Mouse (Mus musculus) MEL (cell line): ENCODE measurements around the gene Cib4. TPM values are rescaled to one million over a fixed set of nuclear protein-coding genes. Genes with fewer than 3 reads are reported as not detected.

Experiments used
- DNase-seq: peaks from one replicate; pipeline ENCODE4 v3.0.0; 2011; ENCODE audit warnings: low read depth, low spot score
- H3K27ac ChIP-seq: 2 replicates; pipeline ENCODE4 v1.5.1; 2012; ENCODE audit warnings: low read depth, mild to moderate bottlenecking, control low read depth, low read length, moderate library complexity; ENCODE audit not compliant: control insufficient read depth
- H3K27me3 ChIP-seq, 2 experiments: fragments of 150-350 bp in 1 of 2; sonication (generic) in 1 of 2; 2 replicates each; pipeline ENCODE4 v1.6.1; 2012; ENCODE audit warnings: low read length in 2 of 2, mild to moderate bottlenecking in 2 of 2, improper control_type of control experiment in 1 of 2, moderate library complexity in 1 of 2; ENCODE audit not compliant: insufficient read depth in 2 of 2, control insufficient read depth in 1 of 2
- H3K36me3 ChIP-seq, 2 experiments: 2 replicates each; pipeline ENCODE4 v1.6.1; 2012 to 2014; ENCODE audit warnings: low read length in 2 of 2, improper control_type of control experiment in 1 of 2, inconsistent platforms in 1 of 2, mild to moderate bottlenecking in 1 of 2; ENCODE audit not compliant: insufficient read depth in 2 of 2, control insufficient read depth in 1 of 2
- H3K4me1 ChIP-seq, 2 experiments: fragments of 150-350 bp in 1 of 2; sonication (generic) in 1 of 2; 2 replicates each; pipeline ENCODE4 v1.6.1; 2012; ENCODE audit warnings: low read length in 2 of 2, improper control_type of control experiment in 1 of 2, mild to moderate bottlenecking in 1 of 2; ENCODE audit not compliant: insufficient read depth in 2 of 2, control insufficient read depth in 1 of 2
- H3K4me3 ChIP-seq, 2 experiments: fragments of 150-350 bp in 1 of 2; sonication (generic) in 1 of 2; 2 replicates each; pipeline ENCODE4 v1.5.1; 2012; ENCODE audit warnings: low read depth in 2 of 2, low read length in 2 of 2, mild to moderate bottlenecking in 2 of 2, moderate library complexity in 2 of 2, control low read depth in 1 of 2, improper control_type of control experiment in 1 of 2; ENCODE audit not compliant: control insufficient read depth in 1 of 2, insufficient read depth in 1 of 2
- H3K79me2 ChIP-seq: 2 replicates; pipeline ENCODE4 v1.6.1; 2012; ENCODE audit warnings: mild to moderate bottlenecking, low read length, moderate library complexity; ENCODE audit not compliant: control insufficient read depth, poor library complexity, insufficient read depth
- H3K9ac ChIP-seq: 2 replicates; pipeline ENCODE4 v1.6.1; 2012; ENCODE audit warnings: low read depth, mild to moderate bottlenecking, control low read depth, low read length, moderate library complexity; ENCODE audit not compliant: control insufficient read depth, poor library complexity, severe bottlenecking
- H3K9me3 ChIP-seq: fragments of 150-350 bp; sonication (generic); replicated peaks from 2 replicates; pipeline ENCODE4 v1.6.1; 2012; ENCODE audit warnings: mild to moderate bottlenecking, low read length, improper control_type of control experiment, moderate library complexity; ENCODE audit not compliant: insufficient read depth
- CHD1 ChIP-seq: IDR thresholded peaks from 2 replicates; pipeline ENCODE4 v1.6.1; 2012; ENCODE audit warnings: low read depth, mild to moderate bottlenecking, inconsistent platforms, low read length, improper control_type of control experiment
- CHD2 ChIP-seq: IDR thresholded peaks from 2 replicates; pipeline ENCODE4 v1.6.1; 2011; ENCODE audit warnings: low read length, improper control_type of control experiment
- CTCF ChIP-seq, 3 experiments: IDR thresholded peaks in 2 of 3; conservative IDR thresholded peaks in 1 of 3; 2 replicates each; pipeline ENCODE4 v1.5.1; 2011 to 2012; ENCODE audit warnings: low read length in 3 of 3, low read depth in 2 of 3, mild to moderate bottlenecking in 2 of 3, improper control_type of control experiment in 1 of 3, inconsistent platforms in 1 of 3, mixed read lengths in 1 of 3, moderate library complexity in 1 of 3; ENCODE audit not compliant: control insufficient read depth in 1 of 3, insufficient read depth in 1 of 3, poor library complexity in 1 of 3, severe bottlenecking in 1 of 3
- ELF1 ChIP-seq: IDR thresholded peaks from 2 replicates; pipeline ENCODE4 v1.6.1; 2014; ENCODE audit warnings: low read depth, mild to moderate bottlenecking, inconsistent platforms, low read length, improper control_type of control experiment, moderate library complexity
- GABPA ChIP-seq: IDR thresholded peaks from 2 replicates; pipeline ENCODE4 v1.6.1; 2012; ENCODE audit warnings: low read depth, mild to moderate bottlenecking, inconsistent platforms, low read length, improper control_type of control experiment, moderate library complexity
- GATA1 ChIP-seq: IDR thresholded peaks from 2 replicates; pipeline ENCODE4 v1.6.1; 2011; ENCODE audit warnings: low read depth, low read length, improper control_type of control experiment
- KAT2A ChIP-seq: conservative IDR thresholded peaks from 2 replicates; pipeline ENCODE4 v1.6.1; 2012; ENCODE audit warnings: low read depth, low read length, improper control_type of control experiment, inconsistent platforms
- MXI1 ChIP-seq: IDR thresholded peaks from 2 replicates; pipeline ENCODE4 v1.6.1; 2011; ENCODE audit warnings: mild to moderate bottlenecking, low read depth, low read length, improper control_type of control experiment
- MYC ChIP-seq: IDR thresholded peaks from 2 replicates; pipeline ENCODE4 v1.6.1; 2011; ENCODE audit warnings: low read depth, mild to moderate bottlenecking, low read length, improper control_type of control experiment, moderate library complexity
- NELFE ChIP-seq: IDR thresholded peaks from 2 replicates; pipeline ENCODE4 v1.6.1; 2011; ENCODE audit warnings: low read depth, low read length, improper control_type of control experiment
- NRF1 ChIP-seq: IDR thresholded peaks from 2 replicates; pipeline ENCODE4 v1.6.1; 2014; ENCODE audit warnings: low read depth, mild to moderate bottlenecking, inconsistent platforms, low read length, improper control_type of control experiment, moderate library complexity; ENCODE audit not compliant: poor library complexity, insufficient read depth, severe bottlenecking
- POLR2AphosphoS2 ChIP-seq: IDR thresholded peaks from 2 replicates; pipeline ENCODE4 v1.6.1; 2011; ENCODE audit warnings: low read length, improper control_type of control experiment
- POLR2AphosphoS5 ChIP-seq: IDR thresholded peaks from 2 replicates; pipeline ENCODE4 v1.6.1; 2012; ENCODE audit warnings: low read depth, borderline replicate concordance, mild to moderate bottlenecking, inconsistent platforms, low read length, moderate library complexity, mixed read lengths
- RAD21 ChIP-seq: IDR thresholded peaks from 2 replicates; pipeline ENCODE4 v1.6.1; 2011; ENCODE audit warnings: mild to moderate bottlenecking, low read depth, low read length, improper control_type of control experiment
- RCOR1 ChIP-seq: IDR thresholded peaks from 2 replicates; pipeline ENCODE4 v1.6.1; 2012; ENCODE audit warnings: low read depth, mild to moderate bottlenecking, inconsistent platforms, low read length, improper control_type of control experiment
- SMC3 ChIP-seq: IDR thresholded peaks from 2 replicates; pipeline ENCODE4 v1.6.1; 2011; ENCODE audit warnings: low read depth, low read length, improper control_type of control experiment
- TBP ChIP-seq: IDR thresholded peaks from 2 replicates; pipeline ENCODE4 v1.8.0; 2011; ENCODE audit warnings: low read depth, low read length, improper control_type of control experiment
- ZNF384 ChIP-seq: IDR thresholded peaks from 2 replicates; pipeline ENCODE4 v1.6.1; 2012; ENCODE audit warnings: low read depth, mild to moderate bottlenecking, inconsistent platforms, low read length, improper control_type of control experiment
- polyA plus RNA-seq, 2 experiments: library from polyadenylated mRNA; stranded (reverse) in 1 of 2; unstranded in 1 of 2; fragments of >175 nt in 1 of 2; fragments of >200 nt in 1 of 2; gene quantifications; 2 replicates each; pipeline versions ENCODE4 v1.2.1 to v1.2.4; 2012; ENCODE audit warnings: low replicate concordance in 2 of 2, low read depth in 1 of 2; ENCODE audit not compliant: insufficient read length in 2 of 2, insufficient read depth in 1 of 2, missing spikeins in 1 of 2
- total RNA-seq: library from RNA; depleted of rRNA; stranded (reverse); fragments of 300-350 nt; gene quantifications from 2 replicates; pipeline ENCODE4 v1.2.3, GENCODE M21; 2012

Gene Cib4
- total and polyA plus RNA-seq, 3 experiments: not detected

GRCm38 (mm10) chr5:30442196-30442595, 103.4 kb downstream of the Cib4 start:
- Histone ChIP-seq H3K4me1 (no peaks in the 10 kb centered on the region), H3K36me3 (no peaks in the 10 kb centered on the region), H3K27me3 (peaks cover 26 to 31% of the 10 kb centered on the region in 2 experiments), H3K9ac (no peak overlapping the region), H3K27ac (no peak overlapping the region), H3K9me3 (no peaks in the 10 kb centered on the region), H3K79me2 (no peaks in the 10 kb centered on the region), H3K4me3 (no peak overlapping the region)
- peak; percentile 14 for DNase-seq
- TF ChIP-seq RAD21 (peak; percentile 0; the same call in 1 of the 2 replicates), NELFE (no peak), CTCF (IDR thresholded peaks at IDR 0.05 in 2 of 3, conservative IDR thresholded peaks at IDR 0.05 in 1 of 3; ENCODE audit: control insufficient read depth in 1 of 3, insufficient read depth in 1 of 3, low read depth in 2 of 3, low read length in 3 of 3, poor library complexity in 1 of 3, severe bottlenecking in 1 of 3) (peak; percentile 19 to 35 (median 26); a peak in 2 of 6 replicates)

- Histone ChIP-seq H3K9me3 (no peaks in the 10 kb centered on the region), H3K4me3 (no peak overlapping the region), H3K27ac (no peak overlapping the region), H3K4me1 (no peaks in the 10 kb centered on the region), H3K79me2 (no peaks in the 10 kb centered on the region), H3K36me3 (no peaks in the 10 kb centered on the region), H3K27me3 (peaks cover 27 to 31% of the 10 kb centered on the region in 2 experiments), H3K9ac (no peak overlapping the region)
- DNase-seq: no peak
- TF ChIP-seq ELF1 (no peak), NRF1 (no peak), MYC (no peak), ZNF384 (no peak), KAT2A (no peak), CHD1 (no peak), POLR2AphosphoS5 (no peak), POLR2AphosphoS2 (no peak), GATA1 (no peak), RCOR1 (no peak), TBP (no peak)
Measured at GRCm38 (mm10) chr5:30440308-30440906, 105.2 kb downstream of the Cib4 start.

- TF ChIP-seq GABPA: no peak
- TF ChIP-seq CHD2: no peak
- peak; percentile 33 for TF ChIP-seq SMC3
- peak; percentile 18 to 38 (median 28); a peak in 5 of 6 replicates for TF ChIP-seq CTCF (IDR thresholded peaks at IDR 0.05 in 2 of 3, conservative IDR thresholded peaks at IDR 0.05 in 1 of 3; ENCODE audit: control insufficient read depth in 1 of 3, insufficient read depth in 1 of 3, low read depth in 2 of 3, low read length in 3 of 3, poor library complexity in 1 of 3, severe bottlenecking in 1 of 3)
- no peak for TF ChIP-seq ELF1
- no peak for TF ChIP-seq GATA1
- TF ChIP-seq KAT2A: no peak
- no peak for TF ChIP-seq MXI1
- TF ChIP-seq, all 39 proteins: peak for 2
- Histone ChIP-seq H3K4me1 (no peaks in the 10 kb centered on the region), H3K36me3 (no peaks in the 10 kb centered on the region), H3K79me2 (no peaks in the 10 kb centered on the region), H3K9me3 (no peaks in the 10 kb centered on the region), H3K27me3 (peaks cover 25 to 28% of the 10 kb centered on the region in 2 experiments), H3K4me3 (no peak overlapping the region), H3K27ac (no peak overlapping the region), H3K9ac (no peak overlapping the region)
- peak; percentile 12 for DNase-seq
Measured at GRCm38 (mm10) chr5:30438931-30439330, 106.7 kb downstream of the Cib4 start.
